ENCODE assay signal across 13 mouse cellular contexts in genomic region chr2:16483943-16484342, GRCm38 (mm10).
A peak's percentile ranks its signal among the peaks of the same experiment; 100 is the strongest.
DNase-seq lines count a peak whose midpoint lies in the region; ATAC-seq and TF ChIP-seq lines count a peak whose summit lies in the region.
"Had no signal": no experiment of that assay in that cellular context is flagged by ENCODE, and none has a peak within 500 bp of the region (broad histone marks: within the 10 kb centered on the region; RNA-seq: fewer than 3 reads in every experiment).

No protein-coding gene starts in this region.

- no peak for TF ChIP-seq CTCF in left cerebral cortex, adult 2 months (IDR thresholded peaks at IDR 0.05)

- H3K27ac ChIP-seq in left cerebral cortex, adult 2 months: no peak overlapping the region
- H3K27ac ChIP-seq: heart, adult 2 months; liver, embryonic 13.5 days; stomach, postnatal 0 days had no signal

- no peak overlapping the region for H3K4me3 ChIP-seq in left cerebral cortex, adult 2 months
- H3K4me3 ChIP-seq: heart, adult 2 months; liver, embryonic 13.5 days had no signal

- peak; percentile 8 to 9 for DNase-seq in left cerebral cortex, postnatal 14 days (ENCODE audit: low spot score in 2 of 2)
- no peak for DNase-seq in left cerebral cortex, adult 2 months (ENCODE audit: extremely low spot score in 1 of 2, low spot score in 2 of 2)
- peak; percentile 67 to 72 for DNase-seq in cerebellum, postnatal 10 days
- DNase-seq in layer of hippocampus, postnatal 10 days (ENCODE audit: low spot score in 2 of 2): peak; percentile 15 to 26
- DNase-seq in thymus, postnatal 14 days: peak; percentile 44
- DNase-seq in spleen, adult 18-20 months: no peak
- no peak for DNase-seq in heart, adult 11 months
- DNase-seq: heart, adult 2 months; kidney, adult 11 months; liver, embryonic 13.5 days had no signal

- intact Hi-C loops in left cerebral cortex, postnatal 14 days (cut with DNase I): no loop called here
- intact Hi-C loops in left cerebral cortex, adult 2 months (cut with DNase I): no loop called here

- no peak for ATAC-seq in granulocyte monocyte progenitor cell, adult 5-6 weeks (replicated peaks; ENCODE audit: poor library complexity, severe bottlenecking)
- ATAC-seq: activated CD4-positive, CD25-positive, alpha-beta regulatory T cell, adult 4 months had no signal

Comparison
In these comparisons a context has a peak if more than half of its experiments do, and no peak if none do; other contexts are left out.
1. DNase-seq: peak in left cerebral cortex, postnatal 14 days (2 of 2), cerebellum, postnatal 10 days (2 of 2), layer of hippocampus, postnatal 10 days (2 of 2) and thymus, postnatal 14 days (single experiment); none in left cerebral cortex, adult 2 months (0 of 2), spleen, adult 18-20 months (0 of 2) and heart, adult 11 months (single experiment).